Mouse (Mus musculus) liver, adult 2 months (tissue): Measurements from ENCODE around the gene Trpm7.

Source experiments
- CTCF ChIP-seq: fragments of 200-500 bp; IDR thresholded peaks from 2 replicates; pipeline ENCODE4 v1.5.1; 2011; ENCODE audit warnings: low read depth, low read length, control low read depth
- POLR2A ChIP-seq: fragments of 200-500 bp; IDR thresholded peaks from 2 replicates; pipeline ENCODE4 v1.6.1; 2011; ENCODE audit warnings: low read length, control low read depth; ENCODE audit not compliant: insufficient read depth; ENCODE audit errors: extremely low read depth

DNA sequence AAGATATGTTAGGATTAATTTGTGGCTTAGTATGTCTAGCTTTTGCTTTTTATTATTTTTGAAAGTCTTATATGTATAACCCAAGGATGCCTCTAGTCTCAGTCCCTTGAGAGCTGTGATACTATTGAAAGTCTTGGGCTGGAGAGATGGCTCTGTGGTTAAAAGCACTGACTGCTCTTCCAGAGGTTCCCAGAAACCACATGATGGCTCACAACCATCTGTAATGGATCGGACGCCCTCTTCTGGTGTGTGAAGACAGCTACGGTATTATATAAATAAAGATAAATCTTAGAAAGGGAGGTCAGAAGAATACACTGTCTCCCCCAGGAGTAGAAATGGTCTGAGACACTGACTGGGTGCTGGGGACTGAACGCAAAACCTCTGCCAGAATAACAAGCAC, 31.3 kb downstream of the Trpm7 start:
- no peak for TF ChIP-seq CTCF
- no peak for TF ChIP-seq POLR2A
